Mouse (Mus musculus) urinary bladder, postnatal 25 days (tissue): Measurements from ENCODE around the gene Rhobtb3.
"Not testable (repeated sequence)": the region's sequence is repeated elsewhere in the genome, so short reads cannot be mapped to it uniquely, and the experiment has no call there.

Experiments
- DNase-seq: peaks from one replicate; pipeline ENCODE4 v3.0.0; 2022; ENCODE audit warnings: low spot score

The Rhobtb3 gene

DNA sequence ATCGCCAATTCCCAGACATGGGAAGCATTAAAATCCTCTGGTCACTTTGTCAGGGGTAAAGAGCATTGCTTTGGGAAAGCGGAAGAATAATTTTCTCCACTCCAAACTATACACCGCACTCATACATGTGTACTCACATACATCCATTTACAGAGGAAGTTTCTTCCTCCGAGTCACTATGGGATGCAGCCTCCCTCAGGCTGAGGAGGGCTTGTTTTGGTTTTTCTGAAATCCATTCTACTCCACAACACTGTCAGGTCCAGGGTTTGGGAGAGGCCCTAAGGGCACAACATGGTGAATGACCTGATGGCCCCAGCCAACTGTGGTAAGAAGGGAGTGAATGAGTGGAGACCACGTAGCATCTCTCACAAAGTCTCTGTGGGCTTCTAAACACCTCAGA, 14.7 kb downstream of the Rhobtb3 start:
- not testable (repeated sequence) for DNase-seq

DNA sequence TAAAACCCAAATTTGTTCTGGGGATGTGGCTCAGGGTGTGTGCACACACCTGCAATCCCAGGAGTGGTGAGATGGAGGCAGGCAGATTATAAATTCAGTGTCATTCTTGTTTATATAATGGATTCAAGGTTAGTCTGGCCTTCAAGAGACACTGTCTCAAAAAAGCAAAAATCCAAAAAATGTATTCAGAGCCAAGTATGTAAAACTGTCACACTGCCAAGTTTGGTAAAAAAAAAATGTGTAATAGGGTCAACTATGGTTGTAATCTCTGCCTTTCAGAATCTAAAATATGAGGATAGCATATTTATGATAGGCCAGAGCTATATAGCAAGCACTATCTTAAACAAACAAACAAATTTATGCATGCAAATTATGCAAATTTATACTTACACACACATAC, 15.8 kb downstream of the Rhobtb3 start:
- DNase-seq, result no peak

DNA sequence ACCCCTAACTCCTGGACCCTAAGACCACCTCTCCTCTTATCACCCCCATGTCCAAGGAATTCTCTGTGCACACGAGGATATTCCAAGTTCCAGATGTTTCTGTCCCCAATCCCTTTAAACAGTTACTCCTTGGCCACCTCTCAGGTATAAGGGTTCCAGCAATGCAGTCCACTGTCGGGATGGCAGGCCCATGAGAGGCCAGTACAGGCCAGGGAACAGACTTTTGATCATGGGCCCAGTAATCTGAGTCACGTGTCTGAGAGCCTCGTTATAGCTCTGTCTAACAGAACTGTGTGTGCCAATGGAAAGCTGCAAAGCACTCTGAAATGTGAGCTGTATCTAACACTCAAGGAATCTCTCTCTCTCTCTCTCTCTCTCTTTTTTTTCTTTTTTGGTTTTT, 29.6 kb downstream of the Rhobtb3 start:
- DNase-seq, result no peak

DNA sequence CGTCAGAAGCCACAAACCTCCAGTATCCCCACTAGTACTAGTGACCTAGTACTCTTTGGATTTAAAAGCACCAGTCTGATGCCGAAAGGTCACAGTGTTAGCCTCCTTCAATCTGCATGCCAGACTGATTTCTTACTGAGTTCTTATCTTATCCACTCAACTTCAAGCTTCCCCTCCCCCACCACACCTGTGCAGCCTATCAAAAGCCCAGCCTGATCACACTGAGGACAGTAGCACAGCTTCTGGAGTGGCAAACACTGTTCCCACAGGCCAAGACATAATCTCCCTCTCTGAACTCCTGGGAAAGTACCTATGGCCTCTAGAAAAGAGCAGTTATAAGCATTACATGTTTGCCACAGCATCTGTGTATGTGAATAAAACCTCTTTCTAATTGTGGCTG, 35.5 kb downstream of the Rhobtb3 start:
- DNase-seq, result no peak

DNA sequence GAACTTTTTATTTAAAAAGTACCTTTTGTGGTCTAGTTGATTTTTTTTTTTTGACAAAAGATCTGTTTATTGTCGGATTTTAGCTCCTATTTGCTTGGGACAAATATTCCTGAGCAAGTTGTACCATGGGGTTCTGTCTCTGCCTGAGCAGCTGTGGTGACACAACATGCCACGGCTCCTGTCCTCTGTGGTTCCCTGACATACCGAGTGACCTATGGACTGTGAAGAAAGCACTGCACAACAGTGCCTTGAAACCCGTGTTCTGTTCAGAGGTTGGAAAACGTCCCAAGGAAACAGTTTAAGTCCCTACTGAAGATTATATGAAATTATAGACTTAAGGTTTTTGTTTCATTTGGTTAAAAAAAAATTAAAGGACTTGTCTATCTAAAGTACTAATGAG, 36.6 kb downstream of the Rhobtb3 start:
- DNase-seq, result no peak

DNA sequence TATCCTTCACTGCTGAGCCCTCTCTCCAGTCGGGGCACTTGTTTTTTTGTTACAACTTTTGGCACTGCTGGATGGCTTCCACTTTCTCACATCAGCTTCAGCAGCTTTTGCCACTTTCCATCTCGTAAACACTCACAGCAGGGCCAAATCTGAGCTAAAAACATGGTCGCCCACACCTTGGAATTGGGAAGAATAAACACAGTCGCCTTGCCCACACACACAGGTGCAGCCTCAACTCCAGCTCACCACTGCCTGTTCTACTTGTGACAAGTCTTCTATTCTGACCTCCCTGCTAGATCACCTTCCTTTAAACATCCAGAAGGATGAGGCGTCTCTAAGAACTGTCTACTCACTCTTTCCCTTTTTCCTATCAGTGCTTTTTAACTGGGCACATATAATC, 39.1 kb downstream of the Rhobtb3 start:
- DNase-seq, result no peak

DNA sequence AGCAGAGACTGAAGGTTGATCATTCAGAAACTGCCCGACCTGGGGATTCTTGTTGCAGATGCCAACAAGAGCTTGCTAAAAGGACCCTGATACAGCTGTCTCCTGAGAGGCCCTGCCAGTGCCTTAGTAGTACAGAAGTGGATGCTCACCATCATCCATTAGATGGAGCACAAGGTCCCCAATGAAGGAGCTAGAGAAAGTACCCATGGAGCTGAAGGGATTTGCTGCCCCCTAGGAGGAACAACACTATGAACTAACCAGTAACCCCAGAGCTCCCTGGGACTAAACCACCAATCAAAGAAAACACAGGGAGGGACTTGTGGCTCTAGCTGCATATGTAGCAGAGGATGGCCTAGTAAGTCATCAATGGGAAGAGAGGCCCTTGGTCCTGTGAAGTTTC, 42.8 kb downstream of the Rhobtb3 start:
- not testable (repeated sequence) for DNase-seq

DNA sequence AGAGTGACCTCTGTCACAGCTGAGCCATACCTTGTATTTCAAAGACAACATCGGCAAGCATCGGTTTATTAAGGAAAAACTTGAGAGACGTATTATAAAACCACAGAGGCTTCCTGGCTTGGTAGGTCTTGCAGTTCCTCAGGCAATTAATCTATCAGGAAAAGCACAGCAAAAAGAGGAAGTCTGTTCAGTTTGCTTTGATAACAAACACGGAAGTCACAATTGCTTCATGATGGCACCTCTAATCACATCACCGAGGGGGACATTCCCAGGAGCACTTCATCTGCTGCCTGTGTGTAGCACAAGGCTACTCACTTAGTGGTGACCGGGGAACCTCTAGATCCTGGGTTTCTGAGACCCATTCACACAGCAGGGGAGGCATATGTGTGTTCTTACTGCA, 50.8 kb downstream of the Rhobtb3 start:
- no peak for DNase-seq

DNA sequence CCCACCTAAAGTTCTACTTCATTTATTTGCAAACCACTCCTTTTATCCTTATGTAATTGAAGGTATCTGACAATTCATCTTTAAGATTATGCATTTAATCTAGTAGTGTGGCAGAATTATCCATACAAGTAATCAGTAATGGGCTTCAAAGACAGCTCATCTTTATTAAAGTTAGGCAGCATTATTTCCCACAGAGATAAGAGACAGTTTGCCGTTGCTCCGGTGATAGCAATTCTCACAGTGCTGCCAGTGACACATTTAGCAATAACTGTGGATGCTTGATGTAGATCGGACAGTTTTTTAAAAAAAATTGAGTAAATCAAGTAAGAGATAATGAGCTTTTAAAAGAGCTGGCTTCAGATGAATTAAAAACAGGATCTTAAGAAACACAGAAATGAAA, 51.4 kb downstream of the Rhobtb3 start:
- no peak for DNase-seq

DNA sequence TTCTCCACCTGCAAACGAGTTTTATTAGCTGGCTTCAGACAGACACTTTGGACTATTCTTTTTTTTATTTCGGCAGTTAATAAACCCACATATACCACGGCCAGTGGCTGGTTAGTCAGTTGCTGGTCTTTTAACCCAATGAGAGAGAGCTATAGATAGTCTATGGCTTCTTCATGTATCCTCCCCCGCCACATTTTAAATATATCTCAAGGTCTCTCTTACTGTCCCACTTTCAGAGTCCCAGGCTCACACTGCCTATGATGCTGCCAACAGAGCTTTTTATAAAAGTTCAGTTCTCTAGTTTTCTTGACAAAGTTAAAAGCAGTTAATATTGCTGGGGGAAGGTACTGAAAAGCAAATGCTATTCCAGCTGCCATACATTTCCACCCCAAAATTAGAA, 51.9 kb downstream of the Rhobtb3 start:
- DNase-seq, result no peak

DNA sequence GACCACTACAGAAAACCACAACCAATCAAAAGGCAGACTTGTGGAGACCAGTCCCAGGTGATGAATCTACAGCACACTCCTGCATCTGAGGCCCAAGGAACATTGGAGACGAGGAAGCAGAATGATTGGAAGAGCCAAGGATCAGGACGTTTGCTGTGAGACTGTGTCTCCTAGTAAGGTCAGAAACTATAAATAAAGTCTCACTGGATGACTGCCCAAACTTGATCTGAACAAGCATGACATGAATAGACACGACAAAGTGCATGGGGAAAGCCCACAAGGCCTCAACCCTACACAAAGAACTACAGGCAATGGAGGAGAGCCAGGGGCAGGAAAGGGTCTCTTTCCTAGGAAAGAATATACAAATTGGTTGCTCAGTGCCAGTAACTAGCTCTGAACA, 59.9 kb downstream of the Rhobtb3 start:
- DNase-seq, result no peak

DNA sequence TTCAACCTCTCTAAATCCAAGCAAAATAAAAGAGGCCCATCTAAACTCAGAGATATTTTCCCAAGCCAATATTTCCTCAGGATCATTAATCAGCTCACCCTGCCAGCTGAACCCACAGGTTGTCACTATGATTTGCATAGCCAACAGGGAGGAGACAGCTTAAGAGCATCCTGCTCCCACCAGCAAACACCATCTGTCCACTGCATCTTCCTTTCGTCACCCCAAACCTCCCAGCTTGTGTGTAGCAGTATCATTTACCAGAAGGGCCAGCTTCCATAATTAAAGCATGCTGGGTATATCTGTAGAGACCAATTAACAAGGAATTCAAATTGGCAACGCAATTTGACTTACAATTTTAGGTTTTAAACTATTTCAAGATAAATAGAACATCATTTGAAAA, 63.2 kb downstream of the Rhobtb3 start:
- DNase-seq, result no peak

DNA sequence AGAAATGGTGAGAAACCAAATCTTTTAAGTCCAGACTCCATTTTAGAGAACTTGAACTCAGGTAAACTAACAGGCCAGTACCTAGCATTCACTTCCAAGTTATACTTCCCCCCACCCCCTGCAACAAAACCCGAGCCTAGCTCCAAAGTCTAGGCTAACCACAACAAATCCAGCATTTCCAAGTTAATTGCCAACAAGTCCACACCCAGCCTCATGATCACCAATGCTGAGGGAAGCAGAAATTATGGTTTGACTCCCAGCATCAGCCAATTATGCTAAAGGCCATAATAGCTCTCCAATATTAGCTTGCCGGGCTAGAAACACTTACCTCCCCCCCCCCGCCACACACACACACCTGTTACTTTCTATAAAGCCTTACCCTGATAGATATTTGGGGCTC, 64.0 kb downstream of the Rhobtb3 start:
- DNase-seq, result no peak

DNA sequence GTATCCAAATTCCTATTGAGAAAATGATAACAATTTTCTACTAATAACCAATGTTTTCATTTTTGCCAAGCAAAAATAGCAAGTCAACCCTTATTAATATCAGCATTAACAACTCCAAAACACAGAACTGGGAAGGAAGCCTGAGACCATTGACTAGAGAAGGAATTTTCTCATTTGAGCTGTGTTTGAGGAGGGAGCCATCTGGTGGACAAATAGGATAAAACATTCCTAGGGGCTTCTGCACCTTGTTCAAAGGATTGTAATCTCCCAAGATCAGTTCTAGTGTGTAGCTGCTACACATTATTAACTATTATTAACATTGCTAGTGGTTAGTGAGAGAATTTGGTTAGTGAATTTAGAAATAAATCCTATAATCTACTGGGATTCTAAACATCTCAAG, 65.8 kb downstream of the Rhobtb3 start:
- no peak for DNase-seq

DNA sequence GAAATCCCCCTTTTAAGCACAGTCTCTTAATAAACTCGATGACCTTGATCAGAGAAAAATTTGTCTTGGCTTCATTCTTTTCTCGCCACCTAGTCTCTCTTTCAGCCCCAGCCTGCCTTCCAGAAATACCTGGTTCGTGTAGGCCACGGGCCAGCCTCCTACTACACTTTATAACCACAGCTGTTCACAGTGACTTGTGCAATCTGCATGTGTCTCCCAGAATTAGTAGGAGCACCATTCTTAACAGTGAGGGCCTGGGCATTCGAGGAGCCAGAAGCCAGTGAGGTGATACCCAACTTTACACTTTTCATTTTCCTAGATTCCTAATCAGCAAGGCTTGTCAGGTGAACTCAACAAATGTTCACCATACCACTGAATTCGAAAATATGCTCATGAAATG, 67.1 kb downstream of the Rhobtb3 start:
- no peak for DNase-seq

DNA sequence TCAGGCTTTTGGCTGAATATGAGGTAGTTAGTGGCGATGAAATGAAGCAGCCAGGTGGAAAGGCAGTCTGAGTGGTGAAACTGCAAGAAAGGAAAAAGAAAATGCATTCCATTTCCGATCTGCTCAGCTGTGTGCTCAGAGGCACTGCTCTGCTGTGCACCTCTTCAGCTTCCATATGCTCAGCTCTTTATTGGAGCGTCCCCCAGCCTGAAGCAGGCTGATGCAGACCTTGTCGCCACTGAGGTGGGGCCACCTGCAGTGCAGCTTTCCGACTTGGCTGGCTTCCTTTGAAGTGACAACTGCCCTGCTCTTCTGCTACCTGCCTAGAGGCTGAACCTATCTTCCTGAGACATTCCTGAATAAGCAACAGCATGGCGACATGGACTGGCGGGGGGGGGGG, 67.5 kb downstream of the Rhobtb3 start:
- DNase-seq, result not testable (repeated sequence)

DNA sequence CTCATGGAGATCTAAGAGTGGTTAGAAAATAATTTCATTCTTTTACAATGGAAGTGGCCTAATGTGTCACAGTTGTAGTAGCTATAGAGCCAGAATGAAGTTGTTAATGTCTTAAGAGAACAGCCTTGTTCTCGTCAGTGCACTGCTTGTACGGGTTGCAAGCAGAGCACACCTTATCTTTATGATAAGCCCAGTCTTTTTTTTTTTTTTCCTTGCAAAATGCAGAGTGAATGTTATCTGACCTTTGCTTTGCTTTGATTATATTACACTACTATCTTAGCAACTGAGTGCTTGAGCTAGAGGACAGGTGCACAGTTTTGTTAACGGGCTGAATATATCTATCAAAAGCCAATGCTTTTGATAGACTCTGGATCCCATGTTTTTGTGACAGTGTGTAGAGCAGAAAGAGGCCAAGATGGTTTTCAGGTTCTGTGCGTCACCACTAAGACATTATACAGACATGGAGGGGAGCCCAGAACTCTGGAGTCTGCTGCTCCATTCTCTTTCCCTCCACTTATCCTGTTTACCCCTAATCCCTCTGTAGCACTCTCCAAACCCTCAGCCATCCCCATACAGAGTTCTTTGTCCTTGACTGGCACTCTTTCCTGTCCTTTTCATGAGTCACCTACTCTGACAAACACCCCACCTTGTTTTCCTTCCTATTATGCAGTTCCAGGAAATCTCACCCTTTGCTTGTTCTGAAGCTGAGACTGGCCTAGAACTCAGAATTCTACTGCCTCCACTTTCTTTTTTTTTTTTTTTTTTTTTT, 68.9 kb downstream of the Rhobtb3 start:
- DNase-seq, result no peak

DNA sequence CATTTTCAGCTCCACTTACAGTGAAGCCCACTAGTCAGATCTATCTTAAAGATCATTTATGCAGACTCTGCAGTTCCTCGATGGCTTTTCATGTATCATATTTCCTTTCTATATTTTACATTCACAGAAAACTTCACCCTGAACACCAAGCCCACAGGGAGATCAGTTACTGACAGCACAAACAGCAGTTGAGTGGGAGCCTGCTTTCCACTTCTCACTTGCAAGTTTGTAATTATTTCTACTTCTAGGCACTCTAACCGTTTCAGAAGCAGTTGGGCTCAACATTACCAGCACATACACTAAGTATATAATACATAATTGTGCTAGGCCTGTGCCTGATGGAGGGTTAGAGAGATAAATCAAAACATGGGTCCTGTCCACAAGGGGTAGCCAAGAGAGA, 75.8 kb downstream of the Rhobtb3 start:
- no peak for DNase-seq

DNA sequence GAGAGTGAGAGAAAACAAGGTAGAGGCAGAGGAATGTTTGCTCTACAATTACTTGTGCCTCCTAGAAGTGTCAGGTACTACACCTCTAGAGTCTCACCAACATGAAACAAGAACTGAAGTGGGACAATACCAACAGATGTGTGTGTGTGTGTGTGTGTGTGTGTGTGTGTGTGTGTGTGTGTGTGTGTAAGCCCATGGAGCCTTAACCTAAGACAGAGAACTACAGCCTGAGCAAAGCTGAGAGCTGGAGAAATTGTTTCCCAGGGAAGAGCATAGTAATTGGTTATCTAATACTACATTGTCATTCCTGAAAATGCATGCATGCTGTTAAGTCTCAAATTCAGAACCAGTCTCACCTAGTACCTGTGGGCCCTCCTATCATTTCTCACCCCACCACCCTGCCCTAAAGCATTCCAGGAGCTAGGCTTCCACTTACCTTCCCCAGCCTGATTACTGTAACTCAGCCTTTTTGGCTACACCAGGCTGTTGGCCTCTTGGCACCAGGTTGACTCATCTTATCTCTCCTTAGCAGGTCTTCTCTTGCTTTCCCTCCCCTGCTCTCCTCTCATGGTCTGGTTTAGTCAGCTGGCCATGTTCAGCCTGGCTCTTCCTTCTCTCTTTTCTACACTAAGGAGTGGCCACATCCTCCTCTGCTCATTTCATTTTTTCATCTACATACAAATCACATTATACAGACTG, 78.1 kb downstream of the Rhobtb3 start:
- DNase-seq, result no peak

DNA sequence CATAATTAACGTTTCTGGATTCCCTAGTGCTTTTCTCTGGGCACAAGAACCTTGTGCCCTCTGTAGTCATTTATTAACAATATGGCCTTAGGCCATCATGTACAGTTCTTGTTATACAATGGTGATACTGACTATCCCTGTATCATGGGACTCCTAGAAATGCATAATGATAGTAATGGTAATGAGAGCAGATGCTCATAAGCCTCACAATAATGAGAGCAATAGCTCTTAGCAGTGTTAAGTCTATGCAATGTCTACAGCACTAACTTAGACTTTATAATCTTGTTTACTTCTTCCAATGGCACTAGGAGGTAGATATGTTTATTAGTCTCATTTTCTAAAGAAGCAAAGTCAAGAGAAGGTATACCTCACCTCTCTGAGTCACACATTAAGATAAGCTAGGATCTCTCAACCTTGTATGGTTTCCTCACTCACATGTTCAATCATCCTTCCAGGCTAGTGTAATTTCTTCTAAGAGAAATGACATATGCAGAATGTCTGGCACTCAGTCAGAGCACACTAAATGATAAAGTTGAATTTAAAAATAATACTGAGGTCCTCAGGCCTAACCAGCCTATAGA, 84.4 kb downstream of the Rhobtb3 start:
- DNase-seq, result no peak

DNA sequence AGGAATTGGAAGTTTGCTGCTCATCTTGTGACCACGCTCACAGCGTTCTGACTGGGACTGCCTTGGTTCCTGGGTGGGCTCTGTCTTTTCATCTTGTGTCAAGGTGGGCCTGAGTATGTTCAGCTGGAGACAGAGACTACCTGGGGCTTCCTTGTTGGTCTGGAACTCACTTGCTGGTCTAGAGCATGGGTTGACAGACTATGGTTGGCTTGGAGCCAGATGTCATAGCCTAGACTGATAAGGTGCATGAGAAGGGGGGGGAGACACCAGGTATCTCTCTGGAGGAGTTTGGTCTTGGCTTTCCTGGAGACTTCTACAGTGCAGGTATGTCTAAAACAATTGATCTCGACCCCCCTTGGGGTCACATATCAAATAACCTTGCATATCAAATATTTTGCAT, 90.6 kb downstream of the Rhobtb3 start:
- no peak for DNase-seq

DNA sequence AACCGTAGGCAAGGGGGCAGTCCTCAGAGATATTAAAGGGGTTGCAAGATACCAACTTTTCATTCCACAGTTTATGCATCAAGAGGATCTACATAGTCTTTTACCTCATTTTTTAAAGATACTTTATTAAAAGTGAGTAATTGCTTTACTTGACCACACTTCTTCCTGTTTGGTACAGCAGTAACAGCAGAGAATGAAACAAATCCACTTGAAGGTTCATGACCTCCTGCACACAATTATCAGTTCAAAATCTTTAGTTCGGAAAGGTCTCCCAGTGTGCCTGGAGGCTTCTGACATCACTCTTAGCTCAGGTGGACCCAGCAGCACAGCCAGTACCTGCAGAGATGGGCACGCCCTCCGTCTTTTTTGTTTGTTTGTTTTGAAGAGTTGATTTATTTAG, 91.7 kb downstream of the Rhobtb3 start:
- DNase-seq, result no peak

DNA sequence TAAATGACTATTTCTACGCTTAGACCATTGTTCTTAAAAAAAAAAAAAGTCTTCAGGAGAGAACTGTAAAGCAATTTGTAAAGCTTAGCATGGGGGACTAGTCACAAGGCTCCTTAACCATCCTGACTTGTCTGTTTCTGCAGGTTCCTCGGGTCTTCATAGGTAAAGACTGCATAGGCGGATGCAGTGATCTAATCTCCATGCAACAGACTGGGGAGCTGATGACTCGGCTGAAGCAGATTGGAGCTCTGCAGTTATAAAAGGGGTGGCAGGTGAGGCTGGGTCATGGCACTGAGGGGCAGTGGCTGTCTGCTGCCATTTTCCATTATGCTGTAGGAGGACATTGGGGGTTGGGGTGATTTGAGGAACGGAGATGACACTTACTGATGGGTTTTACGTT, 96.7 kb downstream of the Rhobtb3 start:
- DNase-seq, result no peak
